Mouse (Mus musculus) olfactory bulb, adult 2 months (tissue): ENCODE data around the gene Hist2h2be. TPM values are rescaled to one million over a fixed set of nuclear protein-coding genes. Genes with fewer than 3 reads are reported as not detected.
"Not testable (repeated sequence)": the region's sequence is repeated elsewhere in the genome, so short reads cannot be mapped to it uniquely, and the experiment has no call there.

ENCODE experiments used
- H3K27ac ChIP-seq: fragments of 200-500 bp; 2 replicates; pipeline ENCODE4 v1.5.1; 2012; ENCODE audit warnings: low read depth, low read length; ENCODE audit not compliant: insufficient read depth
- H3K4me1 ChIP-seq: fragments of 200-500 bp; 2 replicates; pipeline ENCODE4 v1.6.1; 2012; ENCODE audit warnings: low read length; ENCODE audit not compliant: control insufficient read depth, insufficient read depth
- H3K4me3 ChIP-seq: fragments of 200-500 bp; 2 replicates; pipeline ENCODE4 v1.5.1; 2012; ENCODE audit warnings: mild to moderate bottlenecking, low read depth, low read length, moderate library complexity; ENCODE audit not compliant: insufficient read depth
- CTCF ChIP-seq: fragments of 200-500 bp; IDR thresholded peaks from 2 replicates; pipeline ENCODE4 v1.5.1; 2012; ENCODE audit warnings: low read depth, mild to moderate bottlenecking, low read length, moderate library complexity; ENCODE audit not compliant: insufficient read depth
- POLR2A ChIP-seq: fragments of 200-500 bp; IDR thresholded peaks from 2 replicates; pipeline ENCODE4 v1.6.1; 2012; ENCODE audit warnings: mild to moderate bottlenecking, low read depth, low read length, moderate library complexity; ENCODE audit not compliant: insufficient read depth
- WGBS: fragments of 180-500 bp; shearing (Covaris S2); methylation state at CpG from one replicate; pipeline ENCODE4 v1.1.7; 2018; 5-methylcytosine and 5-hydroxymethylcytosine counted together
- polyA plus RNA-seq: library from polyadenylated mRNA; stranded (reverse); fragments of >200 nt; gene quantifications from 2 replicates; pipeline ENCODE4 v1.2.4, GENCODE M21; 2012; ENCODE audit warnings: low replicate concordance; ENCODE audit not compliant: missing spikeins, insufficient read depth, insufficient read length

Hist2h2be gene
- polyA plus RNA-seq, 1 experiment, result not detected

GRCm38 (mm10) chr3:96197129-96197749 lies 23.7 kb upstream of the Hist2h2be start:
- H3K4me1 ChIP-seq, result peaks cover 24% of the 10 kb centered on the region
- under 1% methylated on average over 50 of the region's 50 CpGs for WGBS
- TF ChIP-seq POLR2A, result peak; percentile 82
- TF ChIP-seq CTCF, result no peak

GRCm38 (mm10) chr3:96198181-96198580 lies 22.7 kb upstream of the Hist2h2be start:
- 8% methylated on average over 6 of the region's 6 CpGs for WGBS
- Histone ChIP-seq H3K27ac (no peak overlapping the region), H3K4me3 (no peak overlapping the region), H3K4me1 (peaks cover 17% of the 10 kb centered on the region)
- TF ChIP-seq POLR2A (no peak), CTCF (no peak)

More at GRCm38 (mm10) chr3:96197129-96197749, 23.7 kb upstream of the Hist2h2be start:
- peak overlapping the region; percentile 79 for H3K4me3 ChIP-seq
- peak overlapping the region; percentile 99 for H3K27ac ChIP-seq

GRCm38 (mm10) chr3:96198601-96199251 lies 22.2 kb upstream of the Hist2h2be start:
- peaks cover 13% of the 10 kb centered on the region for H3K4me1 ChIP-seq
- WGBS, result 29% methylated on average over 8 of the region's 8 CpGs
- H3K4me3 ChIP-seq, H3K27ac ChIP-seq: not testable (repeated sequence)

- 76% methylated on average over 2 of the region's 2 CpGs for WGBS
- peaks cover 5% of the 10 kb centered on the region for H3K4me1 ChIP-seq
- H3K27ac ChIP-seq, result no peak overlapping the region
- H3K4me3 ChIP-seq, result no peak overlapping the region
- no peak for TF ChIP-seq POLR2A
- TF ChIP-seq CTCF, result no peak
These were observed 21.2 kb upstream of the Hist2h2be start for GRCm38 (mm10) chr3:96199731-96200130.

- no peaks in the 10 kb centered on the region for H3K4me1 ChIP-seq
- H3K4me3 ChIP-seq, result no peak overlapping the region
- H3K27ac ChIP-seq, result no peak overlapping the region
- TF ChIP-seq POLR2A, result no peak
- TF ChIP-seq CTCF, result no peak
- WGBS, result 80% methylated on average over 3 of the region's 3 CpGs
These were observed 13.1 kb upstream of the Hist2h2be start for GRCm38 (mm10) chr3:96207819-96208218.

GRCm38 (mm10) chr3:96209242-96209641 lies 11.7 kb upstream of the Hist2h2be start:
- TF ChIP-seq CTCF (no peak), POLR2A (no peak)

GRCm38 (mm10) chr3:96219191-96219641 lies 1.7 kb upstream of the Hist2h2be start:
- TF ChIP-seq CTCF (no peak), POLR2A (no peak)
- WGBS, result under 1% methylated on average over 12 of the region's 12 CpGs
- H3K27ac ChIP-seq, result peak overlapping the region; percentile 94
- H3K4me3 ChIP-seq, result peak overlapping the region; percentile 44
- peaks cover 3% of the 10 kb centered on the region for H3K4me1 ChIP-seq

More at GRCm38 (mm10) chr3:96209242-96209641, 11.7 kb upstream of the Hist2h2be start:
- H3K4me1 ChIP-seq, result no peaks in the 10 kb centered on the region
- no peak overlapping the region for H3K4me3 ChIP-seq
- WGBS, result 33% methylated on average over 15 of the region's 15 CpGs
- H3K27ac ChIP-seq, result no peak overlapping the region

GRCm38 (mm10) chr3:96219661-96220130 lies 1.2 kb upstream of the Hist2h2be start, which contains the start of the genes Bola1 and Hist2h2ab:
Gene Bola1 (minus strand): TSS chr3:96219709.
Gene Hist2h2ab (plus strand): TSS chr3:96219865.
- Histone ChIP-seq H3K27ac (peak within 1 kb of the TSS; percentile 98), H3K4me1 (peaks cover 5% of the 10 kb centered on the region), H3K4me3 (peak within 1 kb of the TSS; percentile 78)
- under 1% methylated on average over 37 of the region's 37 CpGs for WGBS
- TF ChIP-seq CTCF (no peak), POLR2A (peak; percentile 76)

- peak overlapping the region; percentile 98 for H3K27ac ChIP-seq
- TF ChIP-seq POLR2A, result peak; percentile 36
- WGBS, result under 1% methylated on average over 34 of the region's 47 CpGs
- not testable (repeated sequence) for H3K4me1 ChIP-seq
- peak overlapping the region; percentile 78 for H3K4me3 ChIP-seq
These were observed 671 bp upstream of the Hist2h2be start for GRCm38 (mm10) chr3:96220131-96220764.

- 6% methylated on average over 9 of the region's 9 CpGs for WGBS
- TF ChIP-seq CTCF (no peak), POLR2A (no peak)
- Histone ChIP-seq H3K27ac (peak overlapping the region; percentile 89), H3K4me1 (peaks cover 10% of the 10 kb centered on the region), H3K4me3 (peak overlapping the region; percentile 78)
These were observed 720 bp downstream of the Hist2h2be start for GRCm38 (mm10) chr3:96221640-96222038.
